Mouse (Mus musculus) embryonic facial prominence, embryonic 11.5 days (tissue): ENCODE data around the gene Bpifa2. TPM values are rescaled to one million over a fixed set of nuclear protein-coding genes. Genes with fewer than 3 reads are reported as not detected.
"Not testable (repeated sequence)": the region's sequence is repeated elsewhere in the genome, so short reads cannot be mapped to it uniquely, and the experiment has no call there.

Experiments
- ATAC-seq: fragments of 200-750 bp; cut with Nextera tagmentation; replicated peaks from 2 replicates; pipeline ENCODE4 v1.8.0; 2017; ENCODE audit warnings: low read depth; ENCODE audit not compliant: insufficient number of reproducible peaks, low FRiP score, low TSS enrichment
- DNase-seq: peaks from one replicate; pipeline ENCODE4 v3.0.0-alpha.2; 2015; ENCODE audit warnings: low spot score
- H3K27ac ChIP-seq: fragments of 300-500 bp; sonication (generic); replicated peaks from 2 replicates; pipeline ENCODE4 v1.5.1; 2014; ENCODE audit warnings: mild to moderate bottlenecking, low read depth, low read length, control low read depth
- H3K27me3 ChIP-seq: fragments of 300-500 bp; sonication (generic); 2 replicates; pipeline ENCODE4 v1.6.1; 2014; ENCODE audit warnings: mild to moderate bottlenecking, low read length, moderate library complexity, mixed read lengths; ENCODE audit not compliant: control insufficient read depth, insufficient read depth
- H3K36me3 ChIP-seq: fragments of 300-500 bp; sonication (generic); replicated peaks from 2 replicates; pipeline ENCODE4 v1.6.1; 2014; ENCODE audit warnings: low read depth, mild to moderate bottlenecking, low read length, moderate library complexity, mixed read lengths; ENCODE audit not compliant: control insufficient read depth, insufficient read depth
- H3K4me1 ChIP-seq: fragments of 300-500 bp; sonication (generic); 2 replicates; pipeline ENCODE4 v1.6.1; 2014; ENCODE audit warnings: low read length, mixed read lengths; ENCODE audit not compliant: control insufficient read depth, insufficient read depth
- H3K4me2 ChIP-seq: fragments of 300-500 bp; sonication (generic); 2 replicates; pipeline ENCODE4 v1.6.1; 2014; ENCODE audit warnings: low read depth, mild to moderate bottlenecking, control low read depth, low read length, moderate library complexity
- H3K4me3 ChIP-seq: fragments of 300-500 bp; sonication (generic); 2 replicates; pipeline ENCODE4 v1.5.1; 2014; ENCODE audit warnings: low read depth, low read length, control low read depth
- H3K9ac ChIP-seq: fragments of 300-500 bp; sonication (generic); replicated peaks from 2 replicates; pipeline ENCODE4 v1.6.1; 2014; ENCODE audit warnings: mild to moderate bottlenecking, control low read depth, low read length
- H3K9me3 ChIP-seq: fragments of 300-500 bp; sonication (generic); replicated peaks from 2 replicates; pipeline ENCODE4 v1.6.1; 2016; ENCODE audit warnings: mild to moderate bottlenecking, low read length, inconsistent platforms, mixed read lengths; ENCODE audit not compliant: control insufficient read depth
- WGBS: fragments of 180-500 bp; shearing (Covaris S2); extraction: QIAGEN DNeasy Blood & Tissue Kit; methylation state at CpG from one replicate; pipeline ENCODE4 v1.1.7; 2014; 5-methylcytosine and 5-hydroxymethylcytosine counted together
- polyA plus RNA-seq: library from polyadenylated mRNA; unstranded; fragments of >200 nt; fragmentation: Nextera tagmentation; extraction: Ambion mirVana; gene quantifications from 2 replicates; pipeline ENCODE4 v1.2.1, GENCODE M21; 2014

Gene Bpifa2
- polyA plus RNA-seq, 1 experiment from 2014 or later, result not detected

DNA sequence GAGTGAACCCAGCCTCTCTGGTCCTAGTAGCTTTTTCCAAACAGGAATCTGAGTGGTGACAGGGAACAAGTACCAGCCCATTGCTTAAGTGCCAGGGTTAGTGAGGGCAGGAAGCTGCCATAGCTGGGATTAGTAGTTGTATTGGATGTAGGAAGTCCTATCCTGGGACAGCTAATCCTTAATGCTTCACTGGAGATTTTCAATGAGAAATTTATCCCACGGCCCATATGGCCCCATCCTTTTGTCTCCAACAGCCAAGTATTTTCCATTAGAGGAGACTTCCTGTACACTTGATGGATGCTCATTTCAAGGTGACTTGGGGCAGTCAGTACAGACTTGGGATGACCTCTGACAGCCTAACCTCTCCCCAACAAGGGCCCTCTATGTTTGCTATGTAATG is 3.6 kb upstream of the Bpifa2 start:
- H3K9ac ChIP-seq, result no peak overlapping the region
- H3K4me1 ChIP-seq, result no peaks in the 10 kb centered on the region
- DNase-seq (no peak), ATAC-seq (no peak)
- H3K4me2 ChIP-seq, result no peak overlapping the region
- H3K4me3 ChIP-seq, result no peak overlapping the region
- no peaks in the 10 kb centered on the region for H3K27me3 ChIP-seq
- H3K27ac ChIP-seq, result no peak overlapping the region
- no peaks in the 10 kb centered on the region for H3K36me3 ChIP-seq
- 63% methylated on average over 1 of the region's 1 CpGs for WGBS
- H3K9me3 ChIP-seq, result no peaks in the 10 kb centered on the region

DNA sequence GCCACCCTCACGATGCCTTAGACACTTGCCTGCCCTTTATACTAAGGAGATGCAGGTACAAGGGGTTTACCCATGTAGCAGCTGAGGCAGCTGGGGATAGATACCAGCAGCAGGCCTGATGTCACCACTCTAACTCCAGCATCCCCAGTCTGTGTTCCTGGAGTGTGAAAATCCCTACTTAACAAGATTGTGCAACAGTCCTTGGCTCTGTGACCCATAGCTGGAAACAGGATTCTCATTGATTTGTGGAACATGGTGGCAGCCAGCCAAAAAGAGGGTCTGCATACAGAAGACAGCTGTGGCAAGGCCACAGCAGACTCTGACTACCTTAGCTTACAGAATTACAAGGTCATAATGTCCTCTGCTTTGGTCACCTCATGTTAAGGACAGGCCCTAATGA is 3.0 kb upstream of the Bpifa2 start:
- Histone ChIP-seq H3K9me3 (no peaks in the 10 kb centered on the region), H3K9ac (no peak overlapping the region), H3K4me1 (no peaks in the 10 kb centered on the region), H3K36me3 (no peaks in the 10 kb centered on the region), H3K27ac (no peak overlapping the region), H3K4me3 (no peak overlapping the region), H3K27me3 (no peaks in the 10 kb centered on the region), H3K4me2 (no peak overlapping the region)
- no peak for DNase-seq
- ATAC-seq, result no peak
- WGBS, result 83% methylated on average over 1 of the region's 1 CpGs

DNA sequence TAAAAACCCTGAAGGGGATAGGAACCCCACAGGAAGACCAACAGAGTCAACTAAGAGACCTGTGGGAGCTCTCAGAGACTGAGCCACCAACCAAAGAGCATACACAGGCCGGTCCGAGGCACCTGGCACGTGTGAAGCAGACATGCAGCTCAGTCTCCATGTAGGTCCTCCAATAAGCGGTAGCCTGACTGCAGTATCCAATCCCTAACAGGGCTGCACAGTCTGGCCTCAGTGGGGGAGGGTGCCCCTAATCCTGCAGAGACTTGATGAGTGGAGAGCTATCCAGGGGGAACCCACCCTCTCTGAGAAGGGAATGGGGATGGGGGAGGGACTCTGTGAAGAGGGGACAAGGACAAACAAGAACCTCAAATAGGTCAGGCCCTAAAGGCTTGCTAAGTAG is 2.3 kb upstream of the Bpifa2 start:
- 81% methylated on average over 4 of the region's 4 CpGs for WGBS
- no peaks in the 10 kb centered on the region for H3K9me3 ChIP-seq

DNA sequence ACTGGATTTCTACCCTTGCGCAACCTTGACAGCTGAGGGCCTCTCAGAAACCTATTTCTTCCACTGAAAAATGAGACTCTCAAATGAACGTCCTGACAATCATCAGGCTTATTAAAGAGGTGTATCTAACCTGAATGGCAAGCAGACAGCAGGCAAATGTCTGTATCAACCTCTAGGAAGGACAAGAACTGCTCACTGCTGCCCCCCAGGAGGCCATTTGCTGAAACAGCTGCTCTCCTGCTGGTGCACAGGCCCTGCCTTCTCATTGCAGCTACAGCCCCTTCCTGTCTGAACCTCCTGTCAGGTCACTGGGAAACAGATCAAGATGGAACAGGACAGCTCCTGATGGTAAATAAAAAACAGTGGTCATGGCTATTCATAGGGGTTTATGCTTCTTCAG is 1.7 kb upstream of the Bpifa2 start:
- Histone ChIP-seq H3K9me3 (no peaks in the 10 kb centered on the region), H3K4me3 (no peak overlapping the region), H3K9ac (no peak overlapping the region), H3K27me3 (no peaks in the 10 kb centered on the region), H3K4me1 (no peaks in the 10 kb centered on the region), H3K27ac (no peak overlapping the region), H3K4me2 (no peak overlapping the region), H3K36me3 (no peaks in the 10 kb centered on the region)
- 81% methylated on average over 2 of the region's 2 CpGs for WGBS
- DNase-seq, result no peak
- ATAC-seq, result no peak

More for the DNA sequence above, 2.3 kb upstream of the Bpifa2 start:
- DNase-seq (no peak), ATAC-seq (no peak)
- H3K4me1 ChIP-seq, result no peaks in the 10 kb centered on the region
- no peak overlapping the region for H3K27ac ChIP-seq
- H3K27me3 ChIP-seq, result no peaks in the 10 kb centered on the region
- H3K4me3 ChIP-seq, result no peak overlapping the region
- H3K9ac ChIP-seq, result no peak overlapping the region
- H3K36me3 ChIP-seq, result no peaks in the 10 kb centered on the region
- H3K4me2 ChIP-seq, result no peak overlapping the region

DNA sequence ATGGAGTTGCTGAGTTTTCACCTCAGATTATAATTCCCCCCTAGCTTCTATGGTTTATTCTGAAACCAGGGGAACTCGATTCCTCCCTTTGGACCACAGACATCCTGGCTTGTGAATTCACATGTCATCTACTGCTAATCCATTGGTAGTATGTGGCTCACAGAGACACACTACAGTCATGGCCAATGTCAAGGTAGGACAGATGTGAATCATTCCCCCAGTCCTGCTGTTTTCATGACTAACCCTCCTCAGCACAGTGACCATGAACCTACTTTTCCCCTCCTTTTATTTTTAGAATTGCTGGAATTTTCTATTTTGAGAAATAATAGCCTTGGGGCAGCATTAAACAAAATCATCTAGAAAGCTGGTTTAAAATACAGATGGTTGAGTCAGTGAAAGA is 684 bp upstream of the Bpifa2 start:
- H3K4me3 ChIP-seq, result no peak overlapping the region
- no peaks in the 10 kb centered on the region for H3K27me3 ChIP-seq
- no peak overlapping the region for H3K9ac ChIP-seq
- DNase-seq (no peak), ATAC-seq (no peak)
- no peaks in the 10 kb centered on the region for H3K36me3 ChIP-seq
- no peak overlapping the region for H3K4me2 ChIP-seq
- 86% methylated on average over 1 of the region's 1 CpGs for WGBS
- H3K9me3 ChIP-seq, result no peaks in the 10 kb centered on the region
- no peaks in the 10 kb centered on the region for H3K4me1 ChIP-seq
- no peak overlapping the region for H3K27ac ChIP-seq

DNA sequence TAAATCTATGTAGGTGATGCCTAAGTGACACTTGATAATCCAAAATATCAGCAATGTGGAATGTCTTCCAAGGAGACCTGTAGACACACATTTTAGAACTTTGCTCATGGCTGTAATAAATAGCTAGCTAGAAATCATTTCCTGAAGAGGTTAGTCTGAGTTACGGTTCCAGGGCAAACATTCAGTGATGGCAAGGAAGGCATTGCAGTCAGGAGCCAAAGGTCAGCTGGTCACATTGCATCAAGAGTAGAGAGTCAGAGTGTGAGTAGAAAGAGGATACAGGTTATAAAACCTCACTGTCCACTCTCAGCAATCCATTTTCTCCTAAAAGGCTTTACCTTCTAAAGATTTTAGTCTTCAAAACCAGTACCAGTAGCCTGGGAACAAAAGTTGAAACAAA is 9.9 kb downstream of the Bpifa2 start:
- no peak overlapping the region for H3K4me2 ChIP-seq
- H3K36me3 ChIP-seq, result no peaks in the 10 kb centered on the region
- H3K9ac ChIP-seq, result no peak overlapping the region
- ATAC-seq (no peak), DNase-seq (no peak)
- WGBS, result 82% methylated on average over 1 of the region's 1 CpGs
- H3K27ac ChIP-seq, result no peak overlapping the region
- H3K27me3 ChIP-seq, result no peaks in the 10 kb centered on the region
- H3K4me1 ChIP-seq, result no peaks in the 10 kb centered on the region
- H3K9me3 ChIP-seq, result no peaks in the 10 kb centered on the region
- H3K4me3 ChIP-seq, result no peak overlapping the region

DNA sequence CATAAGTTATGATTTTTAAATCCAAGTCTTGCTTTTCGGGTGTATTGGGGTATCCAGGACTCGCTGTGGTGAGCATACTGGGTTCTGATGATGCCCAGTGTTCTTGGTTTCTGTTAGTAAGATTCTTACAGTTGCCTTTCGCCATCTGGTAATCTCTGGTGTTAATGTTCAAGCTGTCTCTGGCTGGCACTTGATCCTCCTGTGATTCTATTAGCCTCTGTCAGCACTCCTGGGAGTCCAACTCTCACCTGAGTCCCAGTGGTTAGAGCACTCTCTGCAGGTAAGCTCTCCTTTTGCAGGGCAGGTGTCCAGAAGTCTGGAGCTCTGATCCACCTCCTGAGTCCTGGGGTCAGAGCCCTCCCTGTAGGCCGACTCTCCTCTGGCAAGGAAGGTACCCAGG is 16.6 kb downstream of the Bpifa2 start:
- not testable (repeated sequence) for DNase-seq, H3K27ac ChIP-seq, H3K9ac ChIP-seq, H3K36me3 ChIP-seq, ATAC-seq, H3K27me3 ChIP-seq, H3K4me2 ChIP-seq, H3K4me3 ChIP-seq, H3K9me3 ChIP-seq, H3K4me1 ChIP-seq
- WGBS, result 81% methylated on average over 4 of the region's 4 CpGs

DNA sequence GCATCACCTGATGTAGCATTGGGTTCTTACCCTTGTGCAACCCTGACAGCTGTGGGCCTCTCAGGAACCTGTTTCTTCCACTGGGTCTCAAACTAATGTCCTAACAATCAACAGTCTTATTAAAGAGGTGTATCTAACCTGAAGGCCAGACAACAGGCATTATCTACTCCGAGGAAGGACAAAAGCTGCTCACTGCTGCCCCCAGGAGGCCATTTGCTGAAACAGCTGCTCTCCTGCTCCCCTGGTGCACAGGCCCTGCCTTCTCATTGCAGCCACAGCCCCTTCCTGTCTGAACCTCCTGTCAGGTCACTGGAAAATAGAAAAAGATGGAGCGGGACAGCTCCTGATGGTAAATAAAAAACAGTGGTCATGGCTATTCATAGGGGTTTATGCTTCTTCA is 30.9 kb downstream of the Bpifa2 start:
- H3K9me3 ChIP-seq, result no peaks in the 10 kb centered on the region
- H3K27me3 ChIP-seq, result no peaks in the 10 kb centered on the region
- H3K36me3 ChIP-seq, result no peaks in the 10 kb centered on the region
- H3K27ac ChIP-seq, result no peak overlapping the region
- H3K4me2 ChIP-seq, result no peak overlapping the region
- ATAC-seq, result no peak
- peak; percentile 42 for DNase-seq
- H3K4me3 ChIP-seq, result no peak overlapping the region
- WGBS, result 54% methylated on average over 2 of the region's 2 CpGs
- H3K9ac ChIP-seq, result no peak overlapping the region
- no peaks in the 10 kb centered on the region for H3K4me1 ChIP-seq
